Mouse (Mus musculus): Measurements from ENCODE around the gene Eef1akmt4. TPM values are rescaled to one million over a fixed set of nuclear protein-coding genes. Genes with fewer than 3 reads are reported as not detected.

Gene Eef1akmt4
- 8.0 TPM for total RNA-seq (2023)

GRCm38 (mm10) chr16:20611357-20612227 lies at the start of gene Eef1akmt4, which contains the start of the genes Gm49333 and Alg3:
Gene Eef1akmt4 (plus strand): TSS chr16:20611593.
Gene Gm49333 (plus strand): TSS chr16:20611610.
Gene Alg3 (minus strand): TSS chr16:20611735.

GRCm38 (mm10) chr16:20589366-20589938 lies 21.9 kb upstream of the Eef1akmt4 start, which contains the start of gene Vwa5b2:
Gene Vwa5b2 (plus strand): TSS chr16:20589471.

DNA sequence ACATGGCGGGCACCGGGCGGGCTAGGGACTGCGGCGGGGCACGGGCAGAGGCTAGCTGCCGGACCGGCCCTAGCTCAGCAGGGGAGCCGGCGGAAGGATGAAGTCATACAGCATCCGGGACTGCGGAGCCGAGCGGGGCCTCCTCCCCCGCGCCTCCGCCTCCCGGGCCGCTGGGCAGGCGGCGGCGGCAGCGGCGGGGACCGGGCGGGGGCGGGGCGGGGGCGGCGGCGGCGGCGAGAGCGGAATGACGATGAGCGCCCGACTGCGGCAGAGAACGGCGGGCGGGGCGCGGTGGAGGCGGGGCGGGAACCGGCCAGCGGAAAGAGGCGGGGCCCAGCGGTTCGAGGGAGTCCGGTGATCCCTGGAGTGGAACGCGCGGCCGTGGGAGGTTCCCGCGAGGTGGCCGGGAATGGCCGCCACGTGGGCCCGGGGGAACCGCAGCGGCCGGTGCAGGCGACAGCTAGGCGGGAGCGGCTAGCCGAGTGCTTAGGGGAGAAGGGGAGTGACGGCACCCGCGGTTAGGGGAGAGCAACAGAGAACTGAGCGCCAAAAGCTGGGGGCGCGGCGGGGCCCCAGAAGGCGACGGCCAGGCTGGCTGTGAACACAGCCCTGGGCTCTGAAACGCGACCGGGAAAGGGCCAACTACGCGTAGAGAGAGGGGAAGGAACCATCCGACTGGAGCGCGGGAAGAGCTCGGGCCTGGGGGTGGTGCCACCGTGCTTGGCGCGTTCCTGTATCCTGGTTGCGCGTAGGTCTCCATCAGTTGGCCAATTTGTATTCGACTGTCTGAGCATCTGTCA lies 10.0 kb downstream of the Eef1akmt4 start, which contains the start of gene Camk2n2:
TSS of gene Camk2n2 (minus strand) at position 97 of the 800 bp plus-strand sequence.

GRCm38 (mm10) chr16:20629731-20630634 lies 18.6 kb downstream of the Eef1akmt4 start, which contains the start of gene Ece2:
Gene Ece2 (plus strand): TSS chr16:20629828.

GRCm38 (mm10) chr16:20651076-20651946 lies 39.9 kb downstream of the Eef1akmt4 start, which contains the start of gene Psmd2:
Gene Psmd2 (plus strand): TSS chr16:20651652.

GRCm38 (mm10) chr16:20668013-20668412 lies 56.6 kb downstream of the Eef1akmt4 start, which contains the start of gene Eif4g1:
Gene Eif4g1 (plus strand): TSS chr16:20668313.

Other genes with a start within 250 kb of the Eef1akmt4 start
- 77.7 TPM for gene Abcc5, start 185.2 kb upstream of the Eef1akmt4 start, total RNA-seq (2023)
- gene Eif2b5, start 112.8 kb upstream of the Eef1akmt4 start, total RNA-seq (2023): 37.4 TPM
- 41.3 TPM for gene Dvl3, start 94.6 kb upstream of the Eef1akmt4 start, total RNA-seq (2023)
- 174 TPM for gene Ap2m1, start 76.1 kb upstream of the Eef1akmt4 start, total RNA-seq (2023)
- gene Abcf3, start 63.0 kb upstream of the Eef1akmt4 start, total RNA-seq (2023): 82.8 TPM
- gene Vwa5b2, start 22.1 kb upstream of the Eef1akmt4 start, total RNA-seq (2023): 0.40 TPM
- not detected for gene Gm49333, start within 50 bp of the Eef1akmt4 start, total RNA-seq (2023)
- gene Alg3, start 142 bp downstream of the Eef1akmt4 start, total RNA-seq (2023): 14.0 TPM
- gene Camk2n2, start 9.7 kb downstream of the Eef1akmt4 start, total RNA-seq (2023): not detected
- gene Ece2, start 18.2 kb downstream of the Eef1akmt4 start, total RNA-seq (2023): not detected
- gene Psmd2, start 40.1 kb downstream of the Eef1akmt4 start, total RNA-seq (2023): 100 TPM
- 284 TPM for gene Eif4g1, start 56.7 kb downstream of the Eef1akmt4 start, total RNA-seq (2023)
- 2.0 TPM for gene Fam131a, start 81.6 kb downstream of the Eef1akmt4 start, total RNA-seq (2023)
- gene Polr2h, start 106.1 kb downstream of the Eef1akmt4 start, total RNA-seq (2023): 24.2 TPM
- gene Clcn2, start 106.2 kb downstream of the Eef1akmt4 start, total RNA-seq (2023): 4.2 TPM
- gene Chrd, start 121.5 kb downstream of the Eef1akmt4 start, total RNA-seq (2023): not detected
- gene Thpo, start 122.9 kb downstream of the Eef1akmt4 start, total RNA-seq (2023): not detected

Measured in CD8-positive naive resting alpha-beta T cell, adult 57 days (primary cell).